Mouse (Mus musculus) forebrain, embryonic 12.5 days (tissue): ENCODE data around the gene Gsx1. TPM values are rescaled to one million over a fixed set of nuclear protein-coding genes. Genes with fewer than 3 reads are reported as not detected.

Experiments used
- ATAC-seq: fragments of 200-750 bp; cut with Nextera tagmentation; 2 replicates; pipeline ENCODE4 v1.8.0; 2017; ENCODE audit warnings: moderate TSS enrichment; ENCODE audit not compliant: low FRiP score
- H3K27ac ChIP-seq: fragments of 300-500 bp; sonication (generic); 2 replicates; pipeline ENCODE4 v1.5.1; 2016; ENCODE audit warnings: mild to moderate bottlenecking
- H3K27me3 ChIP-seq: fragments of 300-500 bp; sonication (generic); 2 replicates; pipeline ENCODE4 v1.6.1; 2016; ENCODE audit warnings: mild to moderate bottlenecking
- H3K36me3 ChIP-seq: fragments of 300-500 bp; sonication (generic); replicated peaks from 2 replicates; pipeline ENCODE4 v1.6.1; 2016; ENCODE audit warnings: mild to moderate bottlenecking
- H3K4me1 ChIP-seq: fragments of 300-500 bp; sonication (generic); 2 replicates; pipeline ENCODE4 v1.6.1; 2016
- H3K4me2 ChIP-seq: fragments of 300-500 bp; sonication (generic); 2 replicates; pipeline ENCODE4 v1.6.1; 2016; ENCODE audit warnings: mild to moderate bottlenecking, moderate library complexity
- H3K4me3 ChIP-seq: fragments of 300-500 bp; sonication (generic); replicated peaks from 2 replicates; pipeline ENCODE4 v1.5.1; 2016; ENCODE audit warnings: mild to moderate bottlenecking
- H3K9ac ChIP-seq: fragments of 300-500 bp; sonication (generic); 2 replicates; pipeline ENCODE4 v1.6.1; 2016; ENCODE audit warnings: mild to moderate bottlenecking
- H3K9me3 ChIP-seq: fragments of 300-500 bp; sonication (generic); 2 replicates; pipeline ENCODE4 v1.6.1; 2016
- WGBS: fragments of 180-500 bp; shearing (Covaris S2); methylation state at CpG from one replicate; pipeline ENCODE4 v1.1.7; 2016; 5-methylcytosine and 5-hydroxymethylcytosine counted together
- polyA plus RNA-seq: library from polyadenylated mRNA; unstranded; fragments of >200 nt; fragmentation: Nextera tagmentation; extraction: Ambion mirVana; gene quantifications from 2 replicates; pipeline ENCODE4 v1.2.1, GENCODE M21; 2016

The Gsx1 gene
- 8.6 and 8.7 TPM in 2 replicates for polyA plus RNA-seq

GRCm38 (mm10) chr5:147188571-147188975, at the start of gene Gsx1:
Gsx1 (plus strand) TSS chr5:147188696.
- peak within 1 kb of the TSS; percentile 65 for H3K4me2 ChIP-seq
- peak within 1 kb of the TSS; percentile 43 for H3K4me3 ChIP-seq
- WGBS = under 1% methylated on average over 37 of the region's 37 CpGs
- H3K27ac ChIP-seq = 0 out of 2 replicates have a peak within 1 kb of the TSS, but pooled peaks have one; percentile 13
- H3K36me3 ChIP-seq = no peaks in the 10 kb centered on the region
- H3K4me1 ChIP-seq = peaks cover 45% of the 10 kb centered on the region
- peak; percentile 74 for ATAC-seq
- peaks cover 98% of the 10 kb centered on the region for H3K27me3 ChIP-seq
- H3K9me3 ChIP-seq = no peaks in the 10 kb centered on the region
- H3K9ac ChIP-seq = peak within 1 kb of the TSS; percentile 48

GRCm38 (mm10) chr5:147147340-147147739, 41.2 kb upstream of the Gsx1 start:
- Histone ChIP-seq H3K27ac (no peak overlapping the region), H3K9me3 (no peaks in the 10 kb centered on the region), H3K4me1 (no peaks in the 10 kb centered on the region), H3K36me3 (no peaks in the 10 kb centered on the region), H3K4me2 (no peak overlapping the region), H3K27me3 (peaks cover 25% of the 10 kb centered on the region), H3K9ac (no peak overlapping the region), H3K4me3 (no peak overlapping the region)
- no peak for ATAC-seq

DNA sequence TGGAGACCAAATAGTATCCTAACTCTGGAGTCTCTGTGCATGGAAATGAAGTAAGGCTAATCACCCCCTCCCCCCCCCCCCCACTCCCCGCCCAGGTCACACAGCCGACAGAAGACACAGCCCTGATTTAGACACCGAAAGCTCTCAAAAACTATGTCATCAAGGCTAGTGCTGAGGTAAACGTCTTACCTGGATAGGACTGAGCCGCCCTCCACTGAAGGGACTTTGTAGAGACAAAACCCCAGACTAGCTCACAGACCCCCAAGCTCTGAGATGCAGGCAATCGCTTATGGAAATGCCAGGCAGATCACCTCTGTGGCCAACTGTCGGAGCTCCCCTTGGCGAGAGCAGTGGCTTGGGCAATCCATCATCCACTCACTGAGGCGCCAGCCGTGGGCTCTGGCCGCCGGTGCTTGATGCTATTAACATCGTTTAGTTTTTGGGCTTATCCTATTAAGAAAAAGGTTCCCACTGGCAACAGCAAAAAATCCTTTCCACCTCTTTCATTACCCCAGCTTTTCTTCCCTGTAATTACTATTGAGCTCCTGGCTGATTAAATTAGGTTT, 33.6 kb upstream of the Gsx1 start:
- Histone ChIP-seq H3K27ac (peak overlapping the region; percentile 61; the same call in 1 of the 2 replicates), H3K4me2 (peak overlapping the region; percentile 36), H3K9me3 (0 out of 2 replicates have a peak, but pooled peaks cover 3% of the 10 kb centered on the region), H3K36me3 (no peaks in the 10 kb centered on the region), H3K4me3 (no peak overlapping the region), H3K4me1 (peaks cover 23% of the 10 kb centered on the region), H3K27me3 (peaks cover 85% of the 10 kb centered on the region), H3K9ac (no peak overlapping the region)
- 6% methylated on average over 13 of the region's 13 CpGs for WGBS
- peak; percentile 62 for ATAC-seq

DNA sequence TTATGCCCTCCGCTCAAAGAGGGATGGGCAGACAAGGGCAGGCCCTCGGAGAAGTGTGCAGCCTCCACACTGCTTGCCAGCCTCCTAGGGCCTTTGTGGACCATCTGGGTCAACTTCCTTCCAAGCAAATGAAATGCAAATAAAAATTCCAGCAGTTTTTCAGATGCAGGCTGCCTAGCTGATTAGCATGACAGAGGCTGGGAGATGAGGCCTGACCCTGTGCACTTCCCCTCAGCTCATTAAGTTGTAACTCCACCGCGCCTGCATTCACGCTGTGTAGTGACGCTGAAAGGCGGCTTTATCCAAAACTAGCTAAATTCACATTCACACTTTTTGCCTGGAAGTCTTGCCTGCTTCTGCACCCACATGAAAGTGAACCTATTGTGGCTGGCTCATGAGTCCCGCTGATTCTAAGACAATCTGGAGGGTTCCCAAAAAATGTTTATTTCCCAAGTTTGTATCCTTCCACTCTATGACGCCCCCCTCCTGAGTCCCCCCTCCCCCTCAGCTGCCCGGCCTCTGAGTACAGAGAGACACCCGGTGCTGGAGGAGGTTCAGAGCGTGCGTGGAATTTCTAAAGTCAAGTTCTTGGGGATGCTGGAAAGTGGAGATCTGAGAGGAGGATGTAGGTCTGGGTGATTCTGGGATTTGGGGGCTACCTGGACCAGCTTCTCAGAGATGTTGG, 32.9 kb upstream of the Gsx1 start:
- 2% methylated on average over 13 of the region's 13 CpGs for WGBS
- ATAC-seq = peak; percentile 95
- H3K9me3 ChIP-seq = 0 out of 2 replicates have a peak, but pooled peaks cover 3% of the 10 kb centered on the region
- H3K4me2 ChIP-seq = peak overlapping the region; percentile 36
- H3K9ac ChIP-seq = no peak overlapping the region
- peaks cover 23% of the 10 kb centered on the region for H3K4me1 ChIP-seq
- peaks cover 90% of the 10 kb centered on the region for H3K27me3 ChIP-seq
- no peak overlapping the region for H3K4me3 ChIP-seq
- no peaks in the 10 kb centered on the region for H3K36me3 ChIP-seq
- peak overlapping the region; percentile 61; the same call in 1 of the 2 replicates for H3K27ac ChIP-seq

GRCm38 (mm10) chr5:147156376-147156775, 32.1 kb upstream of the Gsx1 start:
- no peak for ATAC-seq
- no peak overlapping the region for H3K9ac ChIP-seq
- H3K27me3 ChIP-seq = peaks cover 91% of the 10 kb centered on the region
- 0 out of 2 replicates have a peak, but pooled peaks cover 3% of the 10 kb centered on the region for H3K9me3 ChIP-seq
- no peak overlapping the region; the same call in 1 of the 2 replicates for H3K4me2 ChIP-seq
- H3K27ac ChIP-seq = no peak overlapping the region
- H3K4me1 ChIP-seq = peaks cover 23% of the 10 kb centered on the region
- H3K36me3 ChIP-seq = no peaks in the 10 kb centered on the region
- WGBS = 44% methylated on average over 3 of the region's 3 CpGs
- H3K4me3 ChIP-seq = no peak overlapping the region

- ATAC-seq = no peak
- Histone ChIP-seq H3K27me3 (peaks cover 89% of the 10 kb centered on the region), H3K4me1 (peaks cover 23% of the 10 kb centered on the region), H3K4me3 (no peak overlapping the region), H3K36me3 (no peaks in the 10 kb centered on the region), H3K9ac (no peak overlapping the region), H3K9me3 (0 out of 2 replicates have a peak, but pooled peaks cover 3% of the 10 kb centered on the region), H3K4me2 (no peak overlapping the region), H3K27ac (no peak overlapping the region)
- WGBS = 79% methylated on average over 7 of the region's 7 CpGs
These were observed 31.1 kb upstream of the Gsx1 start for GRCm38 (mm10) chr5:147157441-147157840.

DNA sequence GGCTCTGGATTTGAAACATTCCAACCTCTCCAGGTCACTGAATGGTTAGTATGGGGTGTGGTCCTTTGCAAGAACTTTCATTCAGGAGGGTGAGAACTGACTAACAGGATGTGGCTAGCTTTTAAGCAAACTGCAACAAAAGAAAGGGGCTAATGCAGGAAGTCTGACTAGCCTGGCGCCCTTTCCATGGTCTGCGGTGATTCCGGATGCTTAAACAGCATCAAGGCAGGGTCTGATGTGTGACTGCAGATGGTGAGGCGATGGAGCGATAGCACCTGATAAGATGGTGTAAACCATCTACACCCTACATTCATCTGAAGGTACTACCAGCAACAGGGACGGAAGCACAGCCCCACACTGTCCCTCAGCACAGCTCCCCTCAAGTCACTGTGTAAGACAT, 29.2 kb upstream of the Gsx1 start:
- no peak overlapping the region for H3K9ac ChIP-seq
- 0 out of 2 replicates have a peak, but pooled peaks cover 3% of the 10 kb centered on the region for H3K9me3 ChIP-seq
- H3K27ac ChIP-seq = no peak overlapping the region
- ATAC-seq = no peak
- H3K36me3 ChIP-seq = no peaks in the 10 kb centered on the region
- H3K4me3 ChIP-seq = no peak overlapping the region
- no peak overlapping the region for H3K4me2 ChIP-seq
- H3K27me3 ChIP-seq = peaks cover 81% of the 10 kb centered on the region
- H3K4me1 ChIP-seq = peaks cover 22% of the 10 kb centered on the region
- WGBS = 88% methylated on average over 6 of the region's 6 CpGs

DNA sequence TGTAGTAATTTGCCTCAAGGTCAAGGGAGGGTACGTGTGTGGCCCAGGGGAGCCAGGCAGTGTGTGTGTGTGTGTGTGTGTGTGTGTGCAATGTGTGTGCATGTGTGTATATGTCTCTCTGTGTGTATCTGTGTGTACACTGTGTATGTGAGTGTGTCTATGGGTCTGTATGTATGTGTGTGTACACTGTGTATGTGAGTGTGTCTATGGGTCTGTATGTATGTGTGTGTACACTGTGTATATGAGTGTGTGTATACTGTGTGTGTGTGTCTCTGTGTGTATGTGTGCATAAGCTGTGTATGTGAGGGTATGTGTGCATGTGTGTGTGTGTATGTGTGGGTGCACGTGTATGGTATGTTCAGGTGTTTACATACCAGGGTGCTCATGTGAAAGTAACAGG, 28.7 kb upstream of the Gsx1 start:
- Histone ChIP-seq H3K9me3 (0 out of 2 replicates have a peak, but pooled peaks cover 3% of the 10 kb centered on the region), H3K27ac (no peak overlapping the region), H3K4me3 (no peak overlapping the region), H3K9ac (no peak overlapping the region), H3K4me1 (peaks cover 17% of the 10 kb centered on the region), H3K27me3 (peaks cover 77% of the 10 kb centered on the region), H3K4me2 (no peak overlapping the region), H3K36me3 (no peaks in the 10 kb centered on the region)
- no peak for ATAC-seq
- whole genome bisulfite sequencing = 96% methylated on average over 2 of the region's 2 CpGs

DNA sequence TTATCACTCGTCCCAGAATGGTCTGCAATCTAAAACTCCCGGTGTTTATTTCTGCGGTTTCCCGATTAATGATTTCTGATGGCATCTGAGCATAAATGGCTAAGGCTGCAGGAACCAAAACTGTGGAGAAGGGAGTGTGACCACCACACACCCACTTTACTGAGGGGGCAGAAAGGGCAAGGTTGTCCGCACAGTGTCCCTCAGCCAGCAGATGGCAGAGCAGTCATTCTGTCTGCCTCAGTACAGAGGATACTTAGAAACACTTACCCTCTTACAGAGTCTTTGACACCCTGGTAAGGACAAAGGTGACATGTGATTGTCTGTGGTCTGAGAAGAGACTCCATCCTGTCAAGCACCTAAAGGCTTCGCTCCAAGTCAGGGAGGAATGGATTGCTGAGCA, 23.4 kb upstream of the Gsx1 start:
- Histone ChIP-seq H3K9me3 (no peaks in the 10 kb centered on the region), H3K4me3 (no peak overlapping the region), H3K9ac (no peak overlapping the region), H3K36me3 (no peaks in the 10 kb centered on the region), H3K4me2 (no peak overlapping the region), H3K27ac (no peak overlapping the region), H3K27me3 (peaks cover 76% of the 10 kb centered on the region), H3K4me1 (no peaks in the 10 kb centered on the region)
- no peak for ATAC-seq
- WGBS = 85% methylated on average over 6 of the region's 6 CpGs

DNA sequence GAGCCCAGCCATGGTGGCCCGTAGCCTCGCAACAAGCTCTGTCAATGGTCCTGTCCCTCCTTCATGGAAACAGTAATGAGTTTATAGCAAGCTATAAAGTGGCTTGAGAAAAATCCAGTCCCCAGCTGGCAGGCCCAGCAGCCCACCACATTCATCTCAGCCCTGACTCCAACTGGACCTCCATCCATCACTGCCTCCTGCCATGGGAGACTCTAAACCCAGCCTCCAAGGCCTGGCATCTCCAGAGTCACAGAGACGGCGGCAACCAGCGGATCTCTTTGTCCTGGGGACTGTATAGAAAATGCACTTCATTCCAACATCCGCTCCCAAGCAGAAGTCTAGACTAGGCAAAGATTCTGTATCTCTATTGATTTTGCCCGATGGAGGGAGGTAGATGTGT, 18.4 kb upstream of the Gsx1 start:
- WGBS = 88% methylated on average over 7 of the region's 7 CpGs
- Histone ChIP-seq H3K9me3 (no peaks in the 10 kb centered on the region), H3K36me3 (no peaks in the 10 kb centered on the region), H3K27me3 (peaks cover 59% of the 10 kb centered on the region), H3K27ac (no peak overlapping the region), H3K4me3 (no peak overlapping the region), H3K9ac (no peak overlapping the region), H3K4me2 (no peak overlapping the region), H3K4me1 (no peaks in the 10 kb centered on the region)
- no peak for ATAC-seq

DNA sequence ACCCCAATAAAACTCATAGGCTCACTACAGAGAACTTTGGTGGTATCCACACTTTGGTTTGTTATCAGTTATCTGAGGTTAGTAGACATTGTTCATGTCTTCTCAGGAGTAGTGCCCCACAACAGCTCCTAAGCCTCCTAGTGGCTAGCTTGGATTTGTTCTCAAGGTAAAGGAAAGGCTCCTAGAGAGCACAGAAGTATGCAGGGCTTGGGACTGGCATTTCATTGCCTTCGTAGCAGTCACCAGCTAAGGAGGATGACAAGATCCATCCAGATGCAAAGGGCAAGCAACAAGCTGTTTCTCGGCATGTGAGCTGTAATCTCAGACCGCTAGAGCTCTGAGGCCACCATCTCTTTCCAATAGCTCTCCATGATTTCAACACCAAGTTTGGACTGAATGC, 14.4 kb upstream of the Gsx1 start:
- Histone ChIP-seq H3K4me2 (no peak overlapping the region), H3K9me3 (no peaks in the 10 kb centered on the region), H3K9ac (no peak overlapping the region), H3K36me3 (no peaks in the 10 kb centered on the region), H3K4me1 (no peaks in the 10 kb centered on the region), H3K4me3 (no peak overlapping the region), H3K27ac (no peak overlapping the region), H3K27me3 (peaks cover 48% of the 10 kb centered on the region)
- no peak for ATAC-seq
- WGBS = 89% methylated on average over 3 of the region's 3 CpGs

DNA sequence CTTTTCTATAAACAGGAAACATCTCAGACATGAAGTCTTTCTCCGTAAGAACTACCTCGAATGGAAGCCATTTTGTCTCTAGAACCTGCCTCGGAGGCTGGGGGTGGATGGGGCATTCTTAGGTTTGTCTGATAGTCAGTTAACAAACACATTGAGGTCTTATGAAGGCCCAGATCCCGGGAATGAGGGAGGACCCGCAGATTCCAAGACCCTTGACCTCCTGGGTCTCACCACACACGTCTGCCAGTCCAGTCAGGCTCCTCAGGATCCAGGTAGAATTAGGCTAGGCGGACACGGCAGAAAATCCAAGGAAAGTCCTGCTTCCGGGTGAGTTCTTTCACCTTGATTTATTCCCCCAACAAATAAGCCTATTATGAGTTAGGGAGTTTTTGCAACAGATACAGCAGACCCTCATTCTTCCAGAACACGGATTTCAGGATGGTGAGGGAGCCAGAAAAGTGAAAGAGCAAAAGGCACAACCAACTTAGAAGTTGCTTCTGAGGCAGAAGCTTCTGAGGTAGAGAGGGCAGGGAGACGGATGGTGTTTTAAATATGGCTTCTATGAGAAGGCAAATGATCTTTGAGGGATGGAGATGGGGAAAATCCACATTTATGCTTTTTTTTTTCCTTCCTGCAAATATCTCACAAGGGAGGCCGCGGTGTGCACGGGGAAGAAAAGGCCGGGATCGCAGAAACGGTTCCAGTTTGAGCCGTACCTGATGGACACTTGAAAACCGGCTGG, 3.2 kb upstream of the Gsx1 start:
- H3K4me3 ChIP-seq = peak overlapping the region; percentile 43
- H3K4me1 ChIP-seq = peaks cover 45% of the 10 kb centered on the region
- peaks cover 6% of the 10 kb centered on the region for H3K9me3 ChIP-seq
- H3K4me2 ChIP-seq = peak overlapping the region; percentile 65
- ATAC-seq = no peak
- H3K27ac ChIP-seq = no peak overlapping the region
- H3K9ac ChIP-seq = no peak overlapping the region
- peaks cover 96% of the 10 kb centered on the region for H3K27me3 ChIP-seq
- H3K36me3 ChIP-seq = no peaks in the 10 kb centered on the region
- WGBS = 10% methylated on average over 11 of the region's 19 CpGs
